Mouse (Mus musculus): ENCODE results near the gene Tjap1. TPM values are rescaled to one million over a fixed set of nuclear protein-coding genes. Genes with fewer than 3 reads are reported as not detected.

Tjap1 gene
- polyA plus RNA-seq, 1 experiment from 2014 or later = 35.5 TPM

GRCm38 (mm10) chr17:46273803-46274236, 9.0 kb downstream of the Tjap1 start:
- Histone ChIP-seq H3K9me3 (ENCODE audit: control insufficient read depth, low read length) (no peaks in the 10 kb centered on the region), H3K4me1 (replicated peaks; ENCODE audit: control insufficient read depth, insufficient read depth, low read length) (no peaks in the 10 kb centered on the region), H3K9ac (replicated peaks; ENCODE audit: low read depth, low read length) (no peak overlapping the region), H3K4me2 (ENCODE audit: low read length) (no peak overlapping the region), H3K4me3 (replicated peaks; ENCODE audit: low read length) (no peak overlapping the region), H3K36me3 (ENCODE audit: control insufficient read depth, insufficient read depth) (no peaks in the 10 kb centered on the region; the same call in 1 of the 2 replicates), H3K27ac (ENCODE audit: low read length) (no peak overlapping the region), H3K27me3 (replicated peaks; ENCODE audit: control insufficient read depth, insufficient read depth, low read length) (no peaks in the 10 kb centered on the region)
- WGBS = 75% methylated on average over 1 of the region's 1 CpGs
- no peak for ATAC-seq

GRCm38 (mm10) chr17:46272675-46273074, 10.2 kb downstream of the Tjap1 start:
- no peaks in the 10 kb centered on the region for H3K4me1 ChIP-seq (replicated peaks; ENCODE audit: control insufficient read depth, insufficient read depth, low read length)
- 91% methylated on average over 5 of the region's 5 CpGs for WGBS
- no peak overlapping the region for H3K4me2 ChIP-seq (ENCODE audit: low read length)
- H3K4me3 ChIP-seq (replicated peaks; ENCODE audit: low read length) = no peak overlapping the region
- no peaks in the 10 kb centered on the region for H3K9me3 ChIP-seq (ENCODE audit: control insufficient read depth, low read length)
- ATAC-seq = no peak
- no peak overlapping the region for H3K27ac ChIP-seq (ENCODE audit: low read length)
- H3K36me3 ChIP-seq (ENCODE audit: control insufficient read depth, insufficient read depth) = no peaks in the 10 kb centered on the region; the same call in 1 of the 2 replicates
- H3K27me3 ChIP-seq (replicated peaks; ENCODE audit: control insufficient read depth, insufficient read depth, low read length) = no peaks in the 10 kb centered on the region
- H3K9ac ChIP-seq (replicated peaks; ENCODE audit: low read depth, low read length) = no peak overlapping the region

GRCm38 (mm10) chr17:46272058-46272457, 10.8 kb downstream of the Tjap1 start:
- Histone ChIP-seq H3K27ac (ENCODE audit: low read length) (no peak overlapping the region), H3K9me3 (ENCODE audit: control insufficient read depth, low read length) (no peaks in the 10 kb centered on the region), H3K4me2 (ENCODE audit: low read length) (no peak overlapping the region), H3K9ac (replicated peaks; ENCODE audit: low read depth, low read length) (0 out of 2 replicates have a peak overlapping the region, but pooled peaks have one; percentile 6), H3K4me1 (replicated peaks; ENCODE audit: control insufficient read depth, insufficient read depth, low read length) (no peaks in the 10 kb centered on the region), H3K4me3 (replicated peaks; ENCODE audit: low read length) (no peak overlapping the region), H3K36me3 (ENCODE audit: control insufficient read depth, insufficient read depth) (no peaks in the 10 kb centered on the region; the same call in 1 of the 2 replicates), H3K27me3 (replicated peaks; ENCODE audit: control insufficient read depth, insufficient read depth, low read length) (no peaks in the 10 kb centered on the region)
- ATAC-seq = no peak
- 83% methylated on average over 2 of the region's 2 CpGs for WGBS

GRCm38 (mm10) chr17:46269771-46270534, 12.9 kb downstream of the Tjap1 start:
- H3K9me3 ChIP-seq (ENCODE audit: control insufficient read depth, low read length) = no peaks in the 10 kb centered on the region
- H3K4me2 ChIP-seq (ENCODE audit: low read length) = no peak overlapping the region
- no peak overlapping the region for H3K27ac ChIP-seq (ENCODE audit: low read length)
- no peak overlapping the region for H3K9ac ChIP-seq (replicated peaks; ENCODE audit: low read depth, low read length)
- H3K36me3 ChIP-seq (ENCODE audit: control insufficient read depth, insufficient read depth) = no peaks in the 10 kb centered on the region
- H3K4me1 ChIP-seq (replicated peaks; ENCODE audit: control insufficient read depth, insufficient read depth, low read length) = 0 out of 2 replicates have a peak, but pooled peaks cover 2% of the 10 kb centered on the region
- WGBS = 86% methylated on average over 19 of the region's 19 CpGs
- ATAC-seq = no peak
- no peak overlapping the region for H3K4me3 ChIP-seq (replicated peaks; ENCODE audit: low read length)
- H3K27me3 ChIP-seq (replicated peaks; ENCODE audit: control insufficient read depth, insufficient read depth, low read length) = no peaks in the 10 kb centered on the region

GRCm38 (mm10) chr17:46268026-46268720, 14.7 kb downstream of the Tjap1 start:
- Histone ChIP-seq H3K9ac (replicated peaks; ENCODE audit: low read depth, low read length) (no peak overlapping the region), H3K4me2 (ENCODE audit: low read length) (no peak overlapping the region), H3K27me3 (replicated peaks; ENCODE audit: control insufficient read depth, insufficient read depth, low read length) (no peaks in the 10 kb centered on the region), H3K36me3 (ENCODE audit: control insufficient read depth, insufficient read depth) (peaks cover 3% of the 10 kb centered on the region; the same call in 1 of the 2 replicates), H3K4me3 (replicated peaks; ENCODE audit: low read length) (no peak overlapping the region), H3K27ac (ENCODE audit: low read length) (no peak overlapping the region), H3K9me3 (ENCODE audit: control insufficient read depth, low read length) (no peaks in the 10 kb centered on the region), H3K4me1 (replicated peaks; ENCODE audit: control insufficient read depth, insufficient read depth, low read length) (0 out of 2 replicates have a peak, but pooled peaks cover 2% of the 10 kb centered on the region)
- ATAC-seq = no peak
- 85% methylated on average over 10 of the region's 10 CpGs for whole genome bisulfite sequencing

- Histone ChIP-seq H3K9me3 (ENCODE audit: control insufficient read depth, low read length) (no peaks in the 10 kb centered on the region), H3K27ac (ENCODE audit: low read length) (no peak overlapping the region), H3K4me2 (ENCODE audit: low read length) (no peak overlapping the region), H3K27me3 (replicated peaks; ENCODE audit: control insufficient read depth, insufficient read depth, low read length) (no peaks in the 10 kb centered on the region), H3K9ac (replicated peaks; ENCODE audit: low read depth, low read length) (no peak overlapping the region), H3K4me3 (replicated peaks; ENCODE audit: low read length) (no peak overlapping the region), H3K36me3 (ENCODE audit: control insufficient read depth, insufficient read depth) (peaks cover 3% of the 10 kb centered on the region; the same call in 1 of the 2 replicates), H3K4me1 (replicated peaks; ENCODE audit: control insufficient read depth, insufficient read depth, low read length) (0 out of 2 replicates have a peak, but pooled peaks cover 2% of the 10 kb centered on the region)
- 88% methylated on average over 7 of the region's 7 CpGs for WGBS
- ATAC-seq = no peak
These were observed 15.3 kb downstream of the Tjap1 start for GRCm38 (mm10) chr17:46267511-46267910.

GRCm38 (mm10) chr17:46266986-46267385, 15.8 kb downstream of the Tjap1 start:
- no peak for ATAC-seq
- H3K4me1 ChIP-seq (replicated peaks; ENCODE audit: control insufficient read depth, insufficient read depth, low read length) = 0 out of 2 replicates have a peak, but pooled peaks cover 2% of the 10 kb centered on the region
- no peaks in the 10 kb centered on the region for H3K27me3 ChIP-seq (replicated peaks; ENCODE audit: control insufficient read depth, insufficient read depth, low read length)
- no peaks in the 10 kb centered on the region for H3K9me3 ChIP-seq (ENCODE audit: control insufficient read depth, low read length)
- H3K36me3 ChIP-seq (ENCODE audit: control insufficient read depth, insufficient read depth) = peaks cover 3% of the 10 kb centered on the region; the same call in 1 of the 2 replicates
- no peak overlapping the region for H3K4me3 ChIP-seq (replicated peaks; ENCODE audit: low read length)
- H3K4me2 ChIP-seq (ENCODE audit: low read length) = no peak overlapping the region
- H3K9ac ChIP-seq (replicated peaks; ENCODE audit: low read depth, low read length) = no peak overlapping the region
- H3K27ac ChIP-seq (ENCODE audit: low read length) = no peak overlapping the region
- WGBS = 81% methylated on average over 6 of the region's 6 CpGs

- Histone ChIP-seq H3K9ac (replicated peaks; ENCODE audit: low read depth, low read length) (no peak overlapping the region), H3K27me3 (replicated peaks; ENCODE audit: control insufficient read depth, insufficient read depth, low read length) (no peaks in the 10 kb centered on the region), H3K4me1 (replicated peaks; ENCODE audit: control insufficient read depth, insufficient read depth, low read length) (0 out of 2 replicates have a peak, but pooled peaks cover 2% of the 10 kb centered on the region), H3K4me2 (ENCODE audit: low read length) (no peak overlapping the region), H3K36me3 (ENCODE audit: control insufficient read depth, insufficient read depth) (peaks cover 3% of the 10 kb centered on the region; the same call in 1 of the 2 replicates), H3K9me3 (ENCODE audit: control insufficient read depth, low read length) (no peaks in the 10 kb centered on the region), H3K4me3 (replicated peaks; ENCODE audit: low read length) (no peak overlapping the region), H3K27ac (ENCODE audit: low read length) (no peak overlapping the region; the same call in 1 of the 2 replicates)
- ATAC-seq = peak; percentile 79
- 24% methylated on average over 14 of the region's 14 CpGs for WGBS
These were observed 16.8 kb downstream of the Tjap1 start for GRCm38 (mm10) chr17:46265918-46266618.

- WGBS = 85% methylated on average over 12 of the region's 12 CpGs
- Histone ChIP-seq H3K27ac (ENCODE audit: low read length) (no peak overlapping the region), H3K9me3 (ENCODE audit: control insufficient read depth, low read length) (no peaks in the 10 kb centered on the region), H3K27me3 (replicated peaks; ENCODE audit: control insufficient read depth, insufficient read depth, low read length) (no peaks in the 10 kb centered on the region), H3K4me3 (replicated peaks; ENCODE audit: low read length) (no peak overlapping the region), H3K4me1 (replicated peaks; ENCODE audit: control insufficient read depth, insufficient read depth, low read length) (0 out of 2 replicates have a peak, but pooled peaks cover 2% of the 10 kb centered on the region), H3K9ac (replicated peaks; ENCODE audit: low read depth, low read length) (no peak overlapping the region), H3K36me3 (ENCODE audit: control insufficient read depth, insufficient read depth) (peaks cover 4% of the 10 kb centered on the region; the same call in 1 of the 2 replicates), H3K4me2 (ENCODE audit: low read length) (no peak overlapping the region)
- ATAC-seq = no peak; the same call in 1 of the 2 replicates
These were observed 17.3 kb downstream of the Tjap1 start for GRCm38 (mm10) chr17:46265502-46265901.

Measured in forebrain, embryonic 16.5 days (tissue).